Mouse (Mus musculus): ENCODE measurements around the gene Rnf183.

- TF ChIP-seq CTCF (IDR thresholded peaks at IDR 0.05): no peak
- no peak for TF ChIP-seq EP300 (IDR thresholded peaks at IDR 0.05)
These were observed 28.1 kb upstream of the Rnf183 start for GRCm38 (mm10) chr4:62463124-62463523.
